Mouse (Mus musculus) neutrophil, adult 65 days (primary cell): ENCODE measurements around the gene Gpr142. TPM values are rescaled to one million over a fixed set of nuclear protein-coding genes. Genes with fewer than 3 reads are reported as not detected.

ENCODE experiments used
- total RNA-seq: library from RNA; stranded (reverse); gene quantifications from 2 replicates; pipeline ENCODE4 v1.2.4, GENCODE M21; 2023

The Gpr142 gene
- total RNA-seq = not detected in 2 replicates

DNA sequence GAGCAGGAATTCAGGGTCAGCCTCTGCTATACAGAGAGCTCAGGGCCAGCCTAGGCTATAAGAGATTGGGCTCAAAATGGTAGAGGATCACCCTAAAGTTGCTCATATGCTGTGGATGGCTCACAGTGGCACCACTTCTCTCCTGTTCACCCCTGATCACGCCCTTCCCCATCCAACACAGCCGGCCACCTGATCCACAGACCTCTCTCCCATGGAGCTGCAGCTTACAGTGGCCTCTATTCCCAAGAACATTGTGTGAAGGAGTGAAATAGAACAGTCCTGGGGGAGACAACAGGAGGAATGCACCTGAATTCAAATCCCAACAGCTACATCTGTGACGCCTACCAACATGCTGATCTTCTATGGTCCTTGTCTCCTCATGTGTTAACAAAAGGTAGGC is at the start of gene Gpr142:
TSS of gene Gpr142 (plus strand) at position 301 of the 400 bp plus-strand sequence.

DNA sequence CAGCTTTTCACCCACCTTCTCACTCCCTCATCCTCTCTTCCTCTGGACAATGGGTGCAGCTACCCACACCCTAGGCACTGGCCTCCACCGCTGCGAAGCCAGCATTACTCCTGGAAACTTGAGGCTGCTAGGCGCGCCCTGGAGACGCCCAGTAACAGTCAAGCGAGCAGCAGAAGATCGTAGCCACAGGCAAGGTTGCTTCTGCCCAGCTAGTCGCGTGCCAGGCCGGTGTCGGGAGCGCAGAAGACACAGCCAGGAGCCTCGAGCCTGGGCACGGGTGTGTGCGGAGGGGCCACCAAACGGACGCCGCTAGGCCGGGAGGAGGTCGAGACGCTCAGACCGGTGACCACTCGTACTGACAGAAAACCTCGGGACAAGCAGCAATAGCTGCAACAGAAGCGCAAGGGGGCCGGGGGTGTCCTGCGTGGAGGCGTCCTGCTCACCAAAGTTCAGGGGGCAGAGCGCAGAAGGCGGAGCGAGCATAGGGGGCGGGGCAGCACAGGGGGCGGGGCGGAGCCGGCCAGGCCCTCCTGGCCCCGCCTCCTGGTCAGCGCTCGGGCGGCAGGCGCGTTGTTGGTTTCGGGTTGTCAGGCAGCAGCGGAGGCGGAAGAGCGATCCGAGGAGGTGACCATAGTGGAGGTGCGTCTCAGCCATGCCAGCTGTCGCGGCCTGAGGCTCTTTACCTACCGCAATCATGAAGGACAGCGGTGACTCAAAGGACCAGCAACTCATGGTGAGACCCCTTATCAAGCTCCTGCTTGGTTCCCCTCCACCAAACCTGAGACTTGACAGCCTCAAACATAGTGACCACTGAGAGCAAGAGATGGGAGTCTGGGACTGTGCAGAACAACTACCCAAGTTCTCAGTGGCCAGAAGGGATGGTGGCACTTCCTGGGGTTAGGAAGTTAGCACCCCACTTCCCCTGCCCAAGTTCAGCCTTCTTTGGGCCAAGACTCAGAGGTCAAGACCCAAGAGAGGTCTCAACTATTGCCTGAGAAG is 33.6 kb upstream of the Gpr142 start, which contains the start of gene Kif19a:
TSS of gene Kif19a (plus strand) at position 569 of the 999 bp plus-strand sequence.

DNA sequence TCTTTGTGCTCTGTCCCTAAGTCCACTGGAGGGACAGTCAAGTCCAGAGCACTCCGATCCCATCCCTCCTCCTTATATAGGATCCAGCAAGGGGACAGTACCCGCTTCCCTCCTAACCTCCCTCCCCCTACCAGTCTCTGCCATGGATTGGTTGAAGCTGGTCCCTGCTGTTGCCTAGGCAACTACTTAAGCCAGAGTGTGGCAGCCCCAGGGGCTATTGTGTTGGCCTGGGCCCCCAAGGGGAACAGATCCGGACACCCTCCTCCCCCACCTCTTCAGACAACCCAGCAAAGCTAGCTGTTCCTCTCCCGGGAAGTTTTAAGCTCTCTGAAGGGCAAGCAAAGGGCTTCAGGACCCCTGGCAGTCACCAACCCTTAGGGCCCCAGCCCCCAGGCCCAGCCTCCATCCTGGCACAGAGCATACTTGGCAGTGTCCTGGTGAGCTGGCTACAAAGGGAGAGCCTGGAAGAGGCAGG is 2.8 kb upstream of the Gpr142 start, which contains the start of gene Btbd17:
TSS of gene Btbd17 (minus strand) at position 98 of the 475 bp plus-strand sequence.

DNA sequence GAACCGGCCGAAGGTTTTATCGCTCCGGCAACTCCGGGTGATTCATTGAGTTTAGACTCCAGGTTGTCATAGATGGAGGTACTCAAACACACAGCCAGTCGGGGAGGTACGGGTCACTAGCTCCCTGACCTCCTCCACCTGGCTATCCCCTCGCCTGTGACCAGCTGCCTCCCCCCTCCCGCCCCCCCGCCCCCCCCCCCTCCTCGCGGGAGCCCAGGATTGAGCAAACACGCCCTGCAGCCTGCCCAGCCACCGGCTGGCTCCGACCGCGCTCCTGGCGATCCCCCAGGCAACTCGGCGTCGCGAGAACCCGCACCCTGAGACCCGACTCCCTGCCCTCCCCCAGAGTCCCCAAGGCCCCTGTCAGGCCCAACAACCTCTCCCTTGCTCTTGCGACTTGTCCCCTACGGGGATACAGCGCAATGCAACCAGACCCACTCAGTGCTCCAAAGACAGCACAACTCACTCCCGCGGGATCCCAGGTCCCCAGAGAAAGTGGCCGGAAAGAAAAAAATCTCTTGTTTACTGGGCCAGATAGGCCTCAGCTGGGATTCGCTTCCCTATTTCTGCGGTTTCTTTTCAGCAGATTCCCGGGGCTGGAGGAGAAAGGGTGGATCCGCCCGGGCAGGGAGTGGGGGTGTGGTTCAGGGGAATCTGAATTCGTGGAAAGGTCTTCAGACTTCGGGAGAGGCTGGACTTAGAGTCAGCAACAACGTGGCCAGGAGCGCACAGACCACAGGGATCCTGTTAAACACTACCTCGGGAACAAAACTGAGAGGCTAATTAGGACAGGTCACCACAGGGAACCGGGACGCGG is 51.9 kb downstream of the Gpr142 start, which contains the start of gene Gprc5c:
TSS of gene Gprc5c (plus strand) at position 701 of the 817 bp plus-strand sequence.

Other genes with a start within 250 kb of the Gpr142 start
- 461 and 525 TPM in 2 replicates for gene Rpl38, start 130.4 kb upstream of the Gpr142 start, total RNA-seq
- gene Ttyh2, start 123.5 kb upstream of the Gpr142 start, total RNA-seq = 0.57 and 1.3 TPM in 2 replicates
- not detected in 2 replicates for gene Dnaic2, start 71.5 kb upstream of the Gpr142 start, total RNA-seq
- gene Kif19a, start 33.5 kb upstream of the Gpr142 start, total RNA-seq = 0.23 and 0.73 TPM in 2 replicates
- not detected in 2 replicates for gene Btbd17, start 3.0 kb upstream of the Gpr142 start, total RNA-seq
- gene Gprc5c, start 52.2 kb downstream of the Gpr142 start, total RNA-seq = 5.0 and 7.0 TPM in 2 replicates
- gene Cd300a, start 91.1 kb downstream of the Gpr142 start, total RNA-seq = 61.7 and 68.2 TPM in 2 replicates
- gene Cd300lb, start 135.5 kb downstream of the Gpr142 start, total RNA-seq = 114 and 127 TPM in 2 replicates
- 0.66 TPM in 1 of 2 replicates, not detected in the other for gene Cd300c, start 170.2 kb downstream of the Gpr142 start, total RNA-seq
- gene Cd300ld, start 191.0 kb downstream of the Gpr142 start, total RNA-seq = 104 and 111 TPM in 2 replicates
- 61.3 and 64.0 TPM in 2 replicates for gene Cd300c2, start 203.0 kb downstream of the Gpr142 start, total RNA-seq
- not detected in 2 replicates for gene Cd300ld2, start 217.3 kb downstream of the Gpr142 start, total RNA-seq
- not detected in 2 replicates for gene Cd300ld4, start 228.1 kb downstream of the Gpr142 start, total RNA-seq
- 6.3 and 17.1 TPM in 2 replicates for gene Cd300ld5, start 238.8 kb downstream of the Gpr142 start, total RNA-seq
- gene Cd300ld3, start 249.5 kb downstream of the Gpr142 start, total RNA-seq = 6.4 and 10.6 TPM in 2 replicates